Mouse (Mus musculus) frontal cortex, postnatal 10 days (tissue): ENCODE measurements at regions not wholly inside any gene's neighbourhood (a gene's known extent, or its start where the extent isn't known, plus 50 kb on each side); places are given as distances from the start of the nearest gene placed in this dataset.

Experiments
- DNase-seq, 2 experiments: peaks; one replicate each; pipeline ENCODE4 v3.0.0; 2022; ENCODE audit warnings: low spot score in 2 of 2, mixed read lengths in 1 of 2

DNA sequence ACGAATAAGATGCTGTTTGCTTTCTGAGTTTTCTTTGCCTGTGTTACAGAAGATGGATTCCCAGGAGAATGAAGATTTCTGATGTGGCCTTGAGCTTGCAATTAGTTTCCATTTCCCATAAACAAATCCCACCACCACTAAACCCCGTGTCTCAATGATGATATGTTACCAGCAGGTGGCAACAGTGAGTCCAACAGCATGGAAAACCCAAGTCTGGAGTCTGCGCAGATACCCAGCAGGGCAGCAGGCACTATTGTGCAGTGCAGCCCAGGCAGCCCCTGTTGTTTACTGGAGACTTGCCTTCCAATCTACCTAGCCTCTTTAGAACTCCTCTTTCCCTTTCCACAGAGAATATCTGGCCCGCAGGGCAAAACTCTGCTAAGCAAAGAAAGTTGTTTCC, 62.7 kb downstream of the Bmp2 start:
- no peak for DNase-seq

- no peak for DNase-seq
Measured at GRCm38 (mm10) chr2:133615299-133615698, 63.3 kb downstream of the Bmp2 start.

DNA sequence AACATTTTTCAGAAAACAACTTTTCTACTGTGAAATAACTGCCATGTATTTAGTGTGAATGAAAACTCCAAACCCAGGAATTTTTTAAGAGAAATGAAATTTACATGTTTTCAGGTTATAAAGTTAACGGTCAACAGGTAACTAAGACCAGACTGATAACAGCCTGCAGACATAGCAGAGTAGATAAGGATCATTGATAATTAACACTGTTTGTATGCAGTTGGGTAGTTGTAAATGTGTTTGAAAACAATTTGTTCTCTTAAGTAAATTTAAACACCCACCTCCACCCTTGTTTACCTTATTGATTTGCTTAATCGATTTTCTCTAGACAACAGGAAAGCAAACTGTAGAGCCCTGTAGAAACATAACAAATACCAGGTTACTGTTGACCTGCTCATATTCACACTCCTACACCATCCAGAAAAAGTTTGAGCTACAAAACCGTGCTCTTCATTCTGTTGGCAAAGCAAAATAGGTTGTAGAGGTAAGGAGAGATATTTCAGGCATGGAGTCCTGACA, 65.4 kb downstream of the Bmp2 start:
- DNase-seq = no peak

GRCm38 (mm10) chr2:133622523-133622922, 70.6 kb downstream of the Bmp2 start:
- DNase-seq = no peak

DNA sequence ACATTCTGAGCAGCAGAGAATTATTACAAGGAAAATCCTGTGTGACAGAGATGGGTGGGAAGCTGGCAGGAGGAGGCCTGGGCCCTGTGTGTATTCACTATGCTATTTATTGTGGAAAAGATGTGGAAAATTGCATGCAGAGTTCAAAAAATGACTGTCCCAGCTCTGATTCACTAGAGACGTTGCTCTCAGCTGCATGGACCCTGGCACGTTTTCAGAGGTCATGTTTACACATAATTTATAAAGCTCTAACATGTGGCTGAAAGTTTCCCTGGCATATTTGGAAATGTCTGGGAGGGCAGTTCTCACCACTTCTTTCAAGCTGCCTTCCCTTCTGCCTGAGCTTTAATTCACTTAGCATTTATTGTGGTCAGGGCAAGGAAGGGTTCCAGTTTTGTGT, 73.6 kb downstream of the Bmp2 start:
- DNase-seq = no peak

GRCm38 (mm10) chr2:133628874-133629273, 76.9 kb downstream of the Bmp2 start:
- no peak for DNase-seq

GRCm38 (mm10) chr2:133635434-133635833, 83.5 kb downstream of the Bmp2 start:
- DNase-seq = no peak

DNA sequence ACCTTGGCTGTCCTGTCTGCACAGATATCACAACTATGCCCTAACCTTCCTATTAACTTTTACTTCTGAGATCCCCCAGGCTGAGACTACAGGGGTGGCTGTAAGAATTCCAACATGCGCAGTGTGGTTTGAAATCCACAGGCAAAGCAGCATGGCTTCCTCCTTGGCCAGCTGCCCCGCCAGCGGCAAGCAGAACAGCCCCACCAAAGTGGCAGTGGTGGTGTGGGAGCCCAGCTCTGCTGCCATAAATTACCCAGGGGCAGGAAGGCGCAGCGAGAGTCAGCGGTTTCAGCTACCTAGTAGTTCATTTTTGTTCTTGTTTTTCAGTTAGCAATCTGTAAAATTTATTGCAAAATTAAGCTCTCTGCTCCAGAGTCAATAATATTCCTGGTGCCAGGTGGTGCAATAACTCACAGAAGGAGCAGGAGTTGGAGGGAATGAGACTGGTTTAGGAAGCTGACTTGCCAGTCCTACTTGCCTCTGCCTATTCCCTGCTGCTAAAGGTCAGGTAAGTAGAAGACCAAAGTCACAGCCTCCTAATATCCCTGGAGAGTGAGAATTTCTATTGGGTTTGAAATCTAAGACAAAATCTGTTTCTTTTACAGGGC, 98.0 kb downstream of the Bmp2 start:
- DNase-seq = no peak

- no peak for DNase-seq
Measured at GRCm38 (mm10) chr2:133666331-133667054, 114.5 kb downstream of the Bmp2 start.

DNA sequence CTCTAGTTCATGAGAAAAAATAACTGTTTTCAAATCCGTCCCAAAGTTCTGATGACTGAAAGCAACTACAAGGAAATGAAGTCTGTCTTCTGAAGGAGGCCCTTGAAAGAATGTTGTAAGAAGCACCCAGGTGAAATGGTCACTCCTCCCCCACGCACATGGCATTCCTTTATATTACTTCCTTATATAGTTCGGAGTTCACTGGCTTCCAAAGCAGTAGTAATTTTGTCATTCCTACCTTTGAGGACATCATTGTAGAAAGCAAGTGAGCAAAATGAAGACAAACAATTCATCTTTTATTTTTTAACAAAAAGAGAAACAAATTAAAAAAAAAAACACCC, 115.1 kb downstream of the Bmp2 start:
- DNase-seq = no peak

DNA sequence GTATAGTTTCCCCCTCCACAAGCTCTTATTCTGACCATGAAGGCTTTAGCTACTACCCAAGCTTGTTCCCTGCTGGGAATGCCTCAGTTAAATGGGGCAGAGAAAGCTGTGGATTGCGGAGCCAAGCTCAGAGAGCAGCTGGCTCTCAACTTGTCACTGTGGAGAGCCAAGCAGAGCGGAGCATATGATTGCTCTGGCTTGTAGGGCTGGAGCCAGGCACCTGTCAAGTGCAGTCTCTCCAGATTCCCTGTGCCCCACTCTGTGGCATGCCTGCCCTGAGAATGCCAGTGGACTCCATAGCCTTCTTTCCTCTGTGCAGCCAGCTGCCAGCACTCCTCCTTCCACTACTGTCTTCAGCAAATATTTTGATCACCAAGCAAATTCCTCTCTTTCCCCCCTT, 117.9 kb downstream of the Bmp2 start:
- DNase-seq = peak in 1 of 2 experiments; percentile 7

GRCm38 (mm10) chr2:133671528-133671927, 119.6 kb downstream of the Bmp2 start:
- DNase-seq = no peak

DNA sequence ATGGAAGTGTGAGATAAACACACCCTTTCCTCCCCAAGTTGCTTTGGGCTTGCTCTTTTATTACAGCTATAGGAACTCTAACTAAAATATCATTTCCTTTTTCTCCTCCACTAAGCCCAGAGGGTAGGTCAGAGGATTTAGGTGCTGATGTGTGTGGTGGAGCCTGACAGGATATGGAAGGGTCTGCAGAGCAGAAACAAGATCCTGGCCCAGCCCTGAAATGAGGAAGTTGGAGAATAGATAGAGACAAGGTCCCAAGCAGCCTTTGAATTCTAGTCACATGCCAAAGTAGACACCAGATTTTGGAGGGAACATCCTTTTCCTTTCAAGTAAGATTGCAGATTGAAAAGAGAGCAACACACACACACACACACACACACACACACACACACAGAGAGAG, 132.4 kb downstream of the Bmp2 start:
- no peak for DNase-seq

DNA sequence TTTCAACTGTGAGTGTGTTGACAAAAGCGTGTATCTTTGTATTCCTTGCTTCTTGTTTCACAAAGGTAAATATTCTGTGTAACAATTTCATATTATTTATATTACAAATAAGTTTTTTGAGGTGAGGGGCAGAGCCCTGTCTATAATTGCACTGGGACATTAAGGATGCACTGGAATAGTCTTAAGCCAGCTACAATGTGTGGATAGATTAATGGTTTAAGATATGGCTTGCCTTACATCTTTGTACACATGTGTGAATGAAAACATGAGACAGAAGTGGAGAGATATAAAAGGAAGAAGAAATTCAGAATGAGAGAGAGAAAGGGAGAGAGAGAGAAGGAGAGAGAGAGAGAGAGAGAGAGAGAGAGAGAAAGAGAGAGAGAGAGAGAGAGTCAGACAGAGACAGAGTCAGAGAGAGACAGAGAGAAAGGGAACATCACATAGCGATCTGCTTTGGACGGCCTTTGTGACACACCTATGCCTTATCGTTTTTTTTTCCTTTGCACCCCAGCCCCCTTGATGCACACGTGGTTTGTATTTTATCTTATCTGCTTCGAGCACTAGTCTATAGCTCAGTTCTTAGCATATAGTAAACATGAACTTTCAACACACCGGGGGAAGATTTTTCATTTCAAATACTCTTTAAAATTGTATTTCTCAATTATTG, 136.3 kb downstream of the Bmp2 start:
- DNase-seq = no peak

DNA sequence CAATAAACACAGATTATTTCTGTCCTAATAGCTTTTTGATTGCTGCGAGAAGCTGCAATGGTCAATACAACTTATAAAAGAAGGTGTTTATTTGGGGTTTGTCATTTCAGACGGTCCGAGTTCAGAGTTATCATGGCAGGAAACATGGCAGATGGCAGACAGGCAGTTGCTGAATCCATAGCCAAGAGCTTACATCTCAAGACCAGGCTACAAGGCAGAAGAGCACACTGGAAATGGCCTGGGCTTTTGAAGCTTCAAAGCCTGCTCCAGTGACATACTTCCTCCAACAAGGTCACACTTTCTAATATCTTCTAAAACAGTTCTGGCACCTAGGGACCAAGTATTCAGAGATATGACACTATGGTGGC, 136.8 kb downstream of the Bmp2 start:
- DNase-seq = no peak

DNA sequence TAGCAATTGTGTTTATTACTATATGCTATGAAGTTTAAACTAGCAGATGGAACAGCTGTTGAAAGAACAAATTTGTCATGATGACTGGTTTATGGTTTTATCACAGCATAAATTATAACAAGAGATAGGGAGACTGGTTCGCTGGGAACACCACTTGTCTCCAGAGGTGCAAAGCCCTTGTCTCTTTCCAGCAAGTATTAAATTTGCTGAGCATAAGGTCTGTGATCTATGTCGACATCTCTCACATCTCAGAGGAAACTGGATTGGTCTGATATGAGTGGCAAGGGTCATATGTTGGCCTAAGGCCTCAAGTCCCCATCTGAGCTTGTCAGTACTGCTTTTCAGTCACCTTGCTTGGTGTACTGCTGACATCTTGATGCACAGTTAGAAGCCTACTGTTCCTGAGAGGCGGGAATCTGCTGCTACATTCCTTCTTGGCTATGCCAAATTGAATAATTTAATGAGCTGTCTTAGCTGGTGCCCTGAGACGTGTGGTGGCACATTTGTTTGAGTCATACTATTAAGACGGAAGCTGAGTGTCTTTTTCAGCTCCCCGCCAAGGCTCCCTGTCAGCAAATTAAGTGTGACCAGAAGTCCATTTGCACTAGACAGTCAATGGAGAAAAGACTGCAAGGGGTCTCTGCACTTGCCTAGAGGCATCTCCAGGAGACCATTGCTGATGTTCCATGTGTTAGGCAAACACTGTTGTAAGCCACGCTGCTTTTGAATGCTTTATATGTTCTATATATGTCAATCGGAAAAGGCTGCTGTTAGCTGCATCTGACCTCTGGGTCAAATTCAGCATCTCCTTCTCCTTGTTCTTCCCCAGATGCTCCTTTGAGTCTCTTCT, 157.0 kb downstream of the Bmp2 start:
- DNase-seq = no peak

DNA sequence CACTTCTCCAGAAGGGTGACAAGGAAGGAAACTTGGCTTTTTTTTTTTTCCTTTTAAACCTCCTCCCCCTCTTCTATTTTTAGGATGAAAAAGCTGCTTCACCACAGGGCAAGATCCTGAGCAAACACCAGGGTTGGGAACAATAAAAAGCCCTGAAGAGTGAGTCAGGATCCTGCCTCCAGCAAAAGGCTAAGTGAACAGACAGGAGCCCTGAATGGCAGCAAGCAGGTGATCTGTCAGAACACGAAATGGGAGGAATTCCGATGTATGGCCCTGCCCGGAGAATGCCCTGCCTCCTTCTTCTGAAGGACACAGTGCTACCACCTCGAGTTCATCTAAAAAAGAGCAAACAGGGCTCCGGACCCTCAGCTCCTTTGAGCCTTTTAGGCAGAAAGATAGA, 164.3 kb downstream of the Bmp2 start:
- DNase-seq = no peak

GRCm38 (mm10) chr2:133717076-133717475, 165.1 kb downstream of the Bmp2 start:
- no peak for DNase-seq

DNA sequence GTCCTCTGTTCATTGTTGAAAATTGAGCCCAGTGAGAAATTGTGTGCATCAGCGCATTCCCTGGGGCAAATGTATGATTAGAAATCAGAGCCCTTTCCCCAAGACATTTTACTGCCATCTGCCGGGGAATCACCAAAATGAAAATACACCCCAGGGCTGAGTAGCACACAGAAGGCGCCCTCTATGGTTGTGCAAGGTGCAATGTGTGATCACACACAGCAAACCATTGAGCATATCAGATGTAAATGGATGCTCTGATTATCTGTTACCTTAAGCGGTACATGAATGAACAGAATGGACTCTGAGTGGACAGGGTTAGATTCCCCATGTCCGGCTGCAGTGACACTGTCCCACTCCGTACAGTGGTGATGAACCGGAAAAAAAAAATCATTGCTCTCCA, 172.4 kb downstream of the Bmp2 start:
- no peak for DNase-seq

DNA sequence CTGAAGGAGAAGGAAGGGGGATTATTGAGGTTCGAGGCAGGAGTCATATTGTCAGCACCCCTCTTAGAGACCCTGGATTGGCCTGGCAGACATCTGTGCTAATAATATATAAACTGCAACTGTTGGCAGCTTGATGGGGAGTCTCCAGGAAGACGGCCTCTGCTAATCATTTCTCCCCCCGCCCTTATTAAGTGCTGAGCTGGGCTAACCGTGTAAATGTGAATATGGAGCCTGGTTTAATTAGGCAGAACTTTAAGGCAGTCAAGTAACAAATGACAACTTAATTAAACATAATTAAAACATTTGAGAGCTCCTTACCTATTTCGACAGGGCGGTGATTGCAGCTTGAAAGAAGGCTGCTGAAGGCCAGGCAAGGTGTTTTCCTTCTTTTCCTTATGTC, 172.8 kb downstream of the Bmp2 start:
- DNase-seq = no peak

GRCm38 (mm10) chr2:133734469-133735225, 182.7 kb downstream of the Bmp2 start:
- DNase-seq = no peak
